Mouse (Mus musculus) myocyte (in vitro differentiated cells): Measurements from ENCODE around the gene Ntn5. TPM values are rescaled to one million over a fixed set of nuclear protein-coding genes. Genes with fewer than 3 reads are reported as not detected.

ENCODE experiments used
- H3K27me3 ChIP-seq: one replicate; pipeline ENCODE4 v1.6.1; 2011; ENCODE audit not compliant: control insufficient read depth, insufficient read depth, insufficient read length
- H3K36me3 ChIP-seq: one replicate; pipeline ENCODE4 v1.6.1; 2011; ENCODE audit not compliant: control insufficient read depth, insufficient read depth
- H3K4me2 ChIP-seq: one replicate; pipeline ENCODE4 v1.6.1; 2011; ENCODE audit warnings: low read depth, control low read depth
- H3K4me3 ChIP-seq: one replicate; pipeline ENCODE4 v1.5.1; 2011; ENCODE audit warnings: mild to moderate bottlenecking, control low read depth, moderate library complexity
- H3K79me2 ChIP-seq: one replicate; pipeline ENCODE4 v1.6.1; 2011; ENCODE audit not compliant: control insufficient read depth, insufficient read depth
- H3ac ChIP-seq: one replicate; pipeline ENCODE4 v1.6.1; 2011; ENCODE audit not compliant: control insufficient read depth, insufficient read length
- CEBPB ChIP-seq: IDR thresholded peaks from 2 replicates; pipeline ENCODE4 v1.6.1; 2011; ENCODE audit warnings: mild to moderate bottlenecking, moderate library complexity; ENCODE audit not compliant: poor library complexity, insufficient read depth, severe bottlenecking
- E2F4 ChIP-seq: IDR thresholded peaks from one replicate; pipeline ENCODE4 v1.6.1; 2011; ENCODE audit warnings: mild to moderate bottlenecking, control low read depth, moderate library complexity; ENCODE audit not compliant: insufficient read depth
- MAX ChIP-seq: IDR thresholded peaks from one replicate; pipeline ENCODE4 v1.6.1; 2011; ENCODE audit warnings: low read depth, mild to moderate bottlenecking, control low read depth
- MYOD1 ChIP-seq, 3 experiments: IDR thresholded peaks; one replicate each; pipeline ENCODE4 v1.6.1; 2011; ENCODE audit warnings: control low read depth in 2 of 3, low read depth in 2 of 3, mild to moderate bottlenecking in 2 of 3, moderate library complexity in 1 of 3; ENCODE audit not compliant: insufficient read length in 2 of 3, control insufficient read depth in 1 of 3
- MYOG ChIP-seq, 3 experiments: IDR thresholded peaks; one replicate each; pipeline ENCODE4 v1.6.1; 2011; ENCODE audit warnings: control low read depth in 2 of 3, low read depth in 2 of 3, mild to moderate bottlenecking in 2 of 3; ENCODE audit not compliant: insufficient read length in 2 of 3, control insufficient read depth in 1 of 3, insufficient read depth in 1 of 3
- POLR2A ChIP-seq: IDR thresholded peaks from one replicate; pipeline ENCODE4 v1.6.1; 2011; ENCODE audit warnings: low read depth, mild to moderate bottlenecking, control low read depth, moderate library complexity; ENCODE audit not compliant: insufficient read length
- POLR2AphosphoS2 ChIP-seq: IDR thresholded peaks from one replicate; pipeline ENCODE4 v1.6.1; 2011; ENCODE audit warnings: low read depth, control low read depth; ENCODE audit not compliant: insufficient read length
- REST ChIP-seq: IDR thresholded peaks from one replicate; pipeline ENCODE4 v1.6.1; 2011; ENCODE audit warnings: mild to moderate bottlenecking, control low read depth, moderate library complexity; ENCODE audit not compliant: insufficient read depth, insufficient read length
- SRF ChIP-seq: IDR thresholded peaks from one replicate; pipeline ENCODE4 v1.6.1; 2011; ENCODE audit warnings: low read depth; ENCODE audit not compliant: control insufficient read depth, insufficient read length
- TCF12 ChIP-seq: IDR thresholded peaks from one replicate; pipeline ENCODE4 v1.6.1; 2011; ENCODE audit warnings: mild to moderate bottlenecking, control low read depth; ENCODE audit not compliant: poor library complexity, insufficient read depth, severe bottlenecking
- TCF3 ChIP-seq: IDR thresholded peaks from one replicate; pipeline ENCODE4 v1.6.1; 2011; ENCODE audit warnings: low read depth, control low read depth; ENCODE audit not compliant: insufficient read length
- USF1 ChIP-seq: IDR thresholded peaks from one replicate; pipeline ENCODE4 v1.6.1; 2011; ENCODE audit warnings: low read depth, mild to moderate bottlenecking, control low read depth, moderate library complexity
- polyA plus RNA-seq: library from polyadenylated mRNA; unstranded; fragments of >200 nt; fragmentation: generic; extraction: Trizol; gene quantifications from one replicate; pipeline ENCODE4 v1.2.1, GENCODE M21; 2012; ENCODE audit warnings: missing spikeins

Ntn5 gene
- polyA plus RNA-seq, 1 experiment = 3.6 TPM

DNA sequence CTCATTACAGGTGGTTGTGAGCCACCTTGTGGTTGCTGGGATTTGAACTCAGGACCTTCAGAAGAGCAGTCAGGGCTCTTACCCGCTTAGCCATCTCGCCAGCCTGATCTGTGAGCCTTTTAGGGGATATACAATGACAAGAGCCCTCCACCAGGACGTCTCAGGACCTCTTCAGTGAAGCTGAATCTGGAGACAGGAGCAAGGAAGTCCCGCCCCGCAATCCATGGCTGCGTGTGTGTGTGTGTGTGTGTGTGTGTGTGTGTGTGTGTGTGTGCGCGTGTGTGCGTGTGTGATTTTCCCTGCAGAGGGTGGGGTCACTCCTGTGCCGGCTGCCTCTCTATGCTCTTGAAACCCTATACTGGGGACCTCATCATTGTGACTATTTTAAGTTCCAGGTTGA lies 56.0 kb downstream of the Ntn5 start:
- H3K4me2 ChIP-seq = no peak overlapping the region
- H3K79me2 ChIP-seq = no peaks in the 10 kb centered on the region
- no peaks in the 10 kb centered on the region for H3K36me3 ChIP-seq
- no peak for TF ChIP-seq POLR2AphosphoS2
- TF ChIP-seq MAX = no peak
- TF ChIP-seq SRF = no peak
- no peak for TF ChIP-seq TCF12
- TF ChIP-seq USF1 = no peak
- no peak for TF ChIP-seq MYOD1 (IDR thresholded peaks at IDR 0.05; ENCODE audit: control insufficient read depth in 1 of 3, insufficient read length in 2 of 3, low read depth in 2 of 3)
- TF ChIP-seq TCF3 = no peak
- TF ChIP-seq E2F4 = no peak
- no peak for TF ChIP-seq CEBPB
- TF ChIP-seq REST = no peak
- TF ChIP-seq POLR2A = no peak
- TF ChIP-seq MYOG (IDR thresholded peaks at IDR 0.05; ENCODE audit: control insufficient read depth in 1 of 3, insufficient read depth in 1 of 3, insufficient read length in 2 of 3, low read depth in 2 of 3) = no peak
- H3K27me3 ChIP-seq = no peaks in the 10 kb centered on the region
- H3ac ChIP-seq = no peak overlapping the region
- no peak overlapping the region for H3K4me3 ChIP-seq

DNA sequence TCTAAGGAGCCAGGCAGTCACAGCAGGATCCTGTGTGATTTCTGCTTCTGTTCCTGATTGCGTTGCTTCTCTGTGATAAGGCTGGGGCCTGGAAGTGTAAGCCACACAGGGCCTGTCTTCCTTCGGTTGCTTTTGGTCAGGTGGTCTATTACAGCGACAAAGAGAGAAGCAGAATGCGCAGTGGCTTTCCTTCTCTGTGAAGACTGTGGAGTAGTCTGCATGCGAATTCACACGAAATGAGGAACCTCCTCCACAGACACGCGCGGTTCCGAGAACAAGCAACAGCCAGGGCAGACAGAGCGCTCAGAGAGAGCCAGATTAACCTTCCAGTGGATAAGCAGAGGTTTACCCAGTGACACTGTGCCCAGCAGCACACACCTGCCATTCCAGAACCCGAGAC lies 57.5 kb downstream of the Ntn5 start:
- H3K27me3 ChIP-seq = no peaks in the 10 kb centered on the region
- no peak for TF ChIP-seq E2F4
- TF ChIP-seq CEBPB = no peak
- no peak for TF ChIP-seq MAX
- TF ChIP-seq USF1 = no peak
- no peak for TF ChIP-seq REST
- TF ChIP-seq MYOG (IDR thresholded peaks at IDR 0.05; ENCODE audit: control insufficient read depth in 1 of 3, insufficient read depth in 1 of 3, insufficient read length in 2 of 3, low read depth in 2 of 3) = no peak
- no peak for TF ChIP-seq MYOD1 (IDR thresholded peaks at IDR 0.05; ENCODE audit: control insufficient read depth in 1 of 3, insufficient read length in 2 of 3, low read depth in 2 of 3)
- TF ChIP-seq POLR2A = no peak
- TF ChIP-seq POLR2AphosphoS2 = no peak
- no peak for TF ChIP-seq TCF3
- TF ChIP-seq TCF12 = no peak
- no peak for TF ChIP-seq SRF
- H3ac ChIP-seq = no peak overlapping the region
- no peaks in the 10 kb centered on the region for H3K79me2 ChIP-seq
- H3K4me3 ChIP-seq = no peak overlapping the region
- H3K4me2 ChIP-seq = no peak overlapping the region
- no peaks in the 10 kb centered on the region for H3K36me3 ChIP-seq

DNA sequence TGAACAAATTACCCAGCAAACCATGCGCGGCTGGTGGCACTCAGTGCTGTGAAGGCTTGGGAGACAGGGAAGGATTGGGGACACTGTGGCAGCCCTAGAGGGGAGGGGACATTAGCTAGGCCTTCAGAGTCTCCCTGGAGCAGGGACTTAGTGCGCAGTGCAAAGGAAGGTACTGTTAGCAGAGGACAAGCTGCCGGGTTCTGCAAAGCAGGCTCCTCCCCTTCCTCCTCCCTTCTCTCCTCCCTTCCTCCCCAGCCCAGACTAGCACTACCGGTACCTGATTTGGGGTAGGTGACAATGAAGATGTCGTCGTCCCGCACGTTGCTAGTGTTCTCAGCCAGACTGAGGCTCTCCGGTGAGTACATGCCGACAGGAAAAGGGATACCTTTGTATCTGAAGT lies 58.0 kb downstream of the Ntn5 start:
- Histone ChIP-seq H3K27me3 (no peaks in the 10 kb centered on the region), H3ac (no peak overlapping the region), H3K36me3 (no peaks in the 10 kb centered on the region), H3K4me2 (no peak overlapping the region), H3K4me3 (no peak overlapping the region), H3K79me2 (no peaks in the 10 kb centered on the region)
- TF ChIP-seq MYOG (IDR thresholded peaks at IDR 0.05; ENCODE audit: control insufficient read depth in 1 of 3, insufficient read depth in 1 of 3, insufficient read length in 2 of 3, low read depth in 2 of 3) = no peak
- no peak for TF ChIP-seq TCF12
- no peak for TF ChIP-seq SRF
- no peak for TF ChIP-seq USF1
- TF ChIP-seq POLR2AphosphoS2 = no peak
- no peak for TF ChIP-seq E2F4
- TF ChIP-seq MAX = no peak
- no peak for TF ChIP-seq REST
- TF ChIP-seq TCF3 = no peak
- no peak for TF ChIP-seq CEBPB
- TF ChIP-seq POLR2A = no peak
- TF ChIP-seq MYOD1 (IDR thresholded peaks at IDR 0.05; ENCODE audit: control insufficient read depth in 1 of 3, insufficient read length in 2 of 3, low read depth in 2 of 3) = no peak

DNA sequence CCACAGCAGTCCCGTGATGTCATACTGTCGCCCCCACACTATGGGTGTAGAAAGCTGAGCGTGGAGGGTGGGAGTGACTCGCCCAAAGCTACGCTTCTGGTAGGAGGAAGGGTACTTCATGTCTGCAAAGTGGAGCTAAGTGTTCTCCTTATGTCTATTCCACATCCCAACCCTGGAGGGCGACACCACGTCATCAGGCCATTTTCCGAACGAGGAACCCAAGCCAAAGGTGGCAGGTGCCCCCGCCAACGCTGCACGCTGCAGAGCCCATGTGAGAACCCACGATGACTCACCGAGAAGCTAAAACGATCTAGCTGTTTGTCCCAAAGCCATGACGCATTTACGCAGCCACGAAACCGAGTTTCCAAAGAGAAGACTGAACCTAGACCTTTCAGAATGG lies 58.5 kb downstream of the Ntn5 start:
- TF ChIP-seq REST = no peak
- TF ChIP-seq POLR2AphosphoS2 = no peak
- TF ChIP-seq USF1 = no peak
- peak in 2 of 3 experiments; percentile 70 to 93 for TF ChIP-seq MYOD1 (IDR thresholded peaks at IDR 0.05; ENCODE audit: control insufficient read depth in 1 of 3, insufficient read length in 2 of 3, low read depth in 2 of 3)
- TF ChIP-seq MYOG (IDR thresholded peaks at IDR 0.05; ENCODE audit: control insufficient read depth in 1 of 3, insufficient read depth in 1 of 3, insufficient read length in 2 of 3, low read depth in 2 of 3) = peak in 2 of 3 experiments; percentile 45 to 86
- TF ChIP-seq TCF12 = peak; percentile 8
- TF ChIP-seq MAX = no peak
- TF ChIP-seq SRF = no peak
- Histone ChIP-seq H3K4me3 (no peak overlapping the region), H3ac (no peak overlapping the region), H3K27me3 (no peaks in the 10 kb centered on the region), H3K36me3 (no peaks in the 10 kb centered on the region), H3K79me2 (no peaks in the 10 kb centered on the region), H3K4me2 (peak overlapping the region; percentile 42)

Other genes starting within 250 kb of the Ntn5 start
- gene Gys1, start 249.2 kb upstream of the Ntn5 start, polyA plus RNA-seq = 125 TPM
- gene Ruvbl2, start 245.9 kb upstream of the Ntn5 start, polyA plus RNA-seq = 118 TPM
- 2,413 TPM for gene Ftl1, start 224.1 kb upstream of the Ntn5 start, polyA plus RNA-seq
- gene Bax, start 217.1 kb upstream of the Ntn5 start, polyA plus RNA-seq = 249 TPM
- 0.06 TPM for gene Tulp2, start 202.1 kb upstream of the Ntn5 start, polyA plus RNA-seq
- not detected for gene Gm45808, start 197.2 kb upstream of the Ntn5 start, polyA plus RNA-seq
- 0.13 TPM for gene Dhdh, start 195.2 kb upstream of the Ntn5 start, polyA plus RNA-seq
- 135 TPM for gene Nucb1, start 173.6 kb upstream of the Ntn5 start, polyA plus RNA-seq
- gene Ppp1r15a, start 157.8 kb upstream of the Ntn5 start, polyA plus RNA-seq = 306 TPM
- 2.6 TPM for gene Plekha4, start 157.7 kb upstream of the Ntn5 start, polyA plus RNA-seq
- 1.9 TPM for gene Hsd17b14, start 129.1 kb upstream of the Ntn5 start, polyA plus RNA-seq
- gene Bcat2, start 113.9 kb upstream of the Ntn5 start, polyA plus RNA-seq = 54.1 TPM
- gene Fgf21, start 68.5 kb upstream of the Ntn5 start, polyA plus RNA-seq = 486 TPM
- 3.8 TPM for gene Fut1, start 66.7 kb upstream of the Ntn5 start, polyA plus RNA-seq
- gene Izumo1, start 62.2 kb upstream of the Ntn5 start, polyA plus RNA-seq = not detected
- 0.40 TPM for gene Rasip1, start 56.5 kb upstream of the Ntn5 start, polyA plus RNA-seq
- gene Mamstr, start 44.0 kb upstream of the Ntn5 start, polyA plus RNA-seq = 12.5 TPM
- 0.41 TPM for gene Fut2, start 17.6 kb upstream of the Ntn5 start, polyA plus RNA-seq
- gene Sec1, start 10.4 kb downstream of the Ntn5 start, polyA plus RNA-seq = 0.41 TPM
- 3.6 TPM for gene Car11, start 15.8 kb downstream of the Ntn5 start, polyA plus RNA-seq
- 26.2 TPM for gene Dbp, start 21.1 kb downstream of the Ntn5 start, polyA plus RNA-seq
- gene Rpl18, start 31.4 kb downstream of the Ntn5 start, polyA plus RNA-seq = 3,224 TPM
- 22.8 TPM for gene Sphk2, start 34.0 kb downstream of the Ntn5 start, polyA plus RNA-seq
- 0.18 TPM for gene Fam83e, start 37.2 kb downstream of the Ntn5 start, polyA plus RNA-seq
- not detected for gene Spaca4, start 41.8 kb downstream of the Ntn5 start, polyA plus RNA-seq
- 0.11 TPM for gene Lmtk3, start 99.7 kb downstream of the Ntn5 start, polyA plus RNA-seq
- 0.47 TPM for gene Sult2b1, start 100.6 kb downstream of the Ntn5 start, polyA plus RNA-seq
- gene Cyth2, start 130.6 kb downstream of the Ntn5 start, polyA plus RNA-seq = 145 TPM
- gene Kcnj14, start 140.8 kb downstream of the Ntn5 start, polyA plus RNA-seq = 0.05 TPM
- 36.2 TPM for gene Grwd1, start 146.9 kb downstream of the Ntn5 start, polyA plus RNA-seq
- gene Kdelr1, start 188.8 kb downstream of the Ntn5 start, polyA plus RNA-seq = 132 TPM
- 0.65 TPM for gene Grin2d, start 194.4 kb downstream of the Ntn5 start, polyA plus RNA-seq
- 0.23 TPM for gene Syngr4, start 212.7 kb downstream of the Ntn5 start, polyA plus RNA-seq
- gene Tmem143, start 212.9 kb downstream of the Ntn5 start, polyA plus RNA-seq = 26.9 TPM
- gene Emp3, start 237.4 kb downstream of the Ntn5 start, polyA plus RNA-seq = 409 TPM
- 1.0 TPM for gene Ccdc114, start 240.1 kb downstream of the Ntn5 start, polyA plus RNA-seq